Mouse (Mus musculus): ENCODE data around the gene Lnx1.

DNA sequence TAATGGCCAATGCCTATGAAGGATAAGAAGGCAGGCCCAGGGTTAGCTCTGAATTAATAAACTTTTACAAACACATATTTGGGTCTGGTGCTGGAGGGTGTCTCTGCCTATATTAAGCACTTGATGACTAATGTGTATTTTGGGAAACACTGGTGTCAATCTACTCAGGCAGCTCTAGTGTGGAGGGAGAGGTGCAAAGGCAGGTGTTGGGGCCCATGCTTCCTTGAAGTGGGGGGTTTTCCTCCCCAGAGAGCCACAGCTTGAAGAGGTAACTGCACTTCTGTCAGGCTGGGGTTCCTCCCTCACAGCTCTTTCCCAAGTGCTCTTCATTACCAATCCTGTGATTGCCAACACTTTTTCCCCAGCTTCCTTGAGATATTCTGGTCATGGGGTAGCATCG lies 20.0 kb downstream of the Lnx1 start:
- TF ChIP-seq POLR2AphosphoS2 (IDR thresholded peaks at IDR 0.05; ENCODE audit: insufficient read length, low read depth) (no peak), POLR2A (IDR thresholded peaks at IDR 0.05; ENCODE audit: insufficient read length, low read depth) (no peak), SRF (IDR thresholded peaks at IDR 0.05; ENCODE audit: control insufficient read depth, insufficient read length, low read depth) (no peak), USF1 (IDR thresholded peaks at IDR 0.05; ENCODE audit: low read depth) (no peak), TCF12 (IDR thresholded peaks at IDR 0.05; ENCODE audit: insufficient read depth, poor library complexity, severe bottlenecking) (no peak), MYOG (IDR thresholded peaks at IDR 0.05; ENCODE audit: control insufficient read depth in 1 of 3, insufficient read depth in 1 of 3, insufficient read length in 2 of 3, low read depth in 2 of 3) (no peak), MYOD1 (IDR thresholded peaks at IDR 0.05; ENCODE audit: control insufficient read depth in 1 of 3, insufficient read length in 2 of 3, low read depth in 2 of 3) (peak in 2 of 3 experiments; percentile 3 to 4), MAX (IDR thresholded peaks at IDR 0.05; ENCODE audit: low read depth) (no peak)

Measured in myocyte (in vitro differentiated cells).